Mouse (Mus musculus): ENCODE measurements around the gene Gripap1. TPM values are rescaled to one million over a fixed set of nuclear protein-coding genes. Genes with fewer than 3 reads are reported as not detected.

Gripap1 gene
- total and polyA plus RNA-seq, 2 experiments from 2014 or later = 2.4 to 19.3 TPM

GRCm38 (mm10) chrX:7865343-7865742 is 75.8 kb downstream of the Gripap1 start:
- WGBS = 56% methylated on average over 2 of the region's 2 CpGs
- Histone ChIP-seq H3K9me3 (replicated peaks; ENCODE audit: control insufficient read depth, low read length) (no peaks in the 10 kb centered on the region), H3K4me1 (ENCODE audit: control insufficient read depth, insufficient read depth) (no peaks in the 10 kb centered on the region), H3K36me3 (replicated peaks; ENCODE audit: control insufficient read depth, insufficient read depth, low read length) (peaks cover 12% of the 10 kb centered on the region), H3K4me2 (ENCODE audit: low read depth, low read length) (no peak overlapping the region), H3K9ac (replicated peaks; ENCODE audit: low read depth, low read length) (no peak overlapping the region), H3K4me3 (ENCODE audit: low read depth, low read length) (no peak overlapping the region), H3K27me3 (ENCODE audit: control insufficient read depth, insufficient read depth, low read length) (no peaks in the 10 kb centered on the region), H3K27ac (ENCODE audit: low read depth) (no peak overlapping the region)
- TF ChIP-seq CTCF (IDR thresholded peaks at IDR 0.05; ENCODE audit: low read depth) (no peak), EP300 (IDR thresholded peaks at IDR 0.05; ENCODE audit: low read depth) (no peak)
- ATAC-seq (ENCODE audit: insufficient read depth, low read depth) (no peak), DNase-seq (ENCODE audit: low spot score) (no peak)

- DNase-seq (ENCODE audit: low spot score) = no peak
- Histone ChIP-seq H3K9me3 (replicated peaks; ENCODE audit: control insufficient read depth, low read length) (no peaks in the 10 kb centered on the region), H3K36me3 (replicated peaks; ENCODE audit: control insufficient read depth, insufficient read depth, low read length) (peaks cover 12% of the 10 kb centered on the region), H3K27me3 (ENCODE audit: control insufficient read depth, insufficient read depth, low read length) (no peaks in the 10 kb centered on the region), H3K4me3 (ENCODE audit: low read depth, low read length) (no peak overlapping the region), H3K4me2 (ENCODE audit: low read depth, low read length) (no peak overlapping the region), H3K9ac (replicated peaks; ENCODE audit: low read depth, low read length) (no peak overlapping the region), H3K4me1 (ENCODE audit: control insufficient read depth, insufficient read depth) (no peaks in the 10 kb centered on the region), H3K27ac (ENCODE audit: low read depth) (no peak overlapping the region)
- 68% methylated on average over 2 of the region's 2 CpGs for WGBS
- no peak for ATAC-seq (ENCODE audit: insufficient read depth, low read depth)
- TF ChIP-seq CTCF (IDR thresholded peaks at IDR 0.05; ENCODE audit: low read depth) (no peak), EP300 (IDR thresholded peaks at IDR 0.05; ENCODE audit: low read depth) (no peak)
Measured at GRCm38 (mm10) chrX:7865786-7866185, 76.2 kb downstream of the Gripap1 start.

GRCm38 (mm10) chrX:7867141-7867540 is 77.6 kb downstream of the Gripap1 start:
- Histone ChIP-seq H3K27me3 (ENCODE audit: control insufficient read depth, insufficient read depth, low read length) (no peaks in the 10 kb centered on the region), H3K36me3 (replicated peaks; ENCODE audit: control insufficient read depth, insufficient read depth, low read length) (peaks cover 20% of the 10 kb centered on the region), H3K9me3 (replicated peaks; ENCODE audit: control insufficient read depth, low read length) (no peaks in the 10 kb centered on the region), H3K27ac (ENCODE audit: low read depth) (no peak overlapping the region), H3K4me2 (ENCODE audit: low read depth, low read length) (no peak overlapping the region), H3K4me1 (ENCODE audit: control insufficient read depth, insufficient read depth) (no peaks in the 10 kb centered on the region), H3K4me3 (ENCODE audit: low read depth, low read length) (no peak overlapping the region), H3K9ac (replicated peaks; ENCODE audit: low read depth, low read length) (no peak overlapping the region)
- TF ChIP-seq EP300 (IDR thresholded peaks at IDR 0.05; ENCODE audit: low read depth) = no peak
- no peak for TF ChIP-seq CTCF (IDR thresholded peaks at IDR 0.05; ENCODE audit: low read depth)
- 93% methylated on average over 1 of the region's 1 CpGs for WGBS
- no peak for DNase-seq (ENCODE audit: low spot score)
- no peak for ATAC-seq (ENCODE audit: insufficient read depth, low read depth)

GRCm38 (mm10) chrX:7868506-7868905 is 78.9 kb downstream of the Gripap1 start:
- WGBS = 54% methylated on average over 2 of the region's 2 CpGs
- Histone ChIP-seq H3K9me3 (replicated peaks; ENCODE audit: control insufficient read depth, low read length) (no peaks in the 10 kb centered on the region), H3K9ac (replicated peaks; ENCODE audit: low read depth, low read length) (no peak overlapping the region), H3K36me3 (replicated peaks; ENCODE audit: control insufficient read depth, insufficient read depth, low read length) (peaks cover 21% of the 10 kb centered on the region), H3K27ac (ENCODE audit: low read depth) (no peak overlapping the region), H3K4me1 (ENCODE audit: control insufficient read depth, insufficient read depth) (no peaks in the 10 kb centered on the region), H3K4me2 (ENCODE audit: low read depth, low read length) (no peak overlapping the region), H3K4me3 (ENCODE audit: low read depth, low read length) (no peak overlapping the region), H3K27me3 (ENCODE audit: control insufficient read depth, insufficient read depth, low read length) (no peaks in the 10 kb centered on the region)
- no peak for TF ChIP-seq EP300 (IDR thresholded peaks at IDR 0.05; ENCODE audit: low read depth)
- TF ChIP-seq CTCF (IDR thresholded peaks at IDR 0.05; ENCODE audit: low read depth) = no peak
- DNase-seq (ENCODE audit: low spot score) = no peak
- no peak for ATAC-seq (ENCODE audit: insufficient read depth, low read depth)

GRCm38 (mm10) chrX:7869826-7870225 is 80.3 kb downstream of the Gripap1 start:
- no peak overlapping the region for H3K4me2 ChIP-seq (ENCODE audit: low read depth, low read length)
- 52% methylated on average over 3 of the region's 3 CpGs for WGBS
- no peak for TF ChIP-seq CTCF (IDR thresholded peaks at IDR 0.05; ENCODE audit: low read depth)
- TF ChIP-seq EP300 (IDR thresholded peaks at IDR 0.05; ENCODE audit: low read depth) = no peak
- DNase-seq (ENCODE audit: low spot score) (no peak), ATAC-seq (ENCODE audit: insufficient read depth, low read depth) (no peak)
- H3K4me1 ChIP-seq (ENCODE audit: control insufficient read depth, insufficient read depth) = no peaks in the 10 kb centered on the region
- H3K9me3 ChIP-seq (replicated peaks; ENCODE audit: control insufficient read depth, low read length) = no peaks in the 10 kb centered on the region
- no peaks in the 10 kb centered on the region for H3K27me3 ChIP-seq (ENCODE audit: control insufficient read depth, insufficient read depth, low read length)
- H3K4me3 ChIP-seq (ENCODE audit: low read depth, low read length) = no peak overlapping the region
- no peak overlapping the region for H3K27ac ChIP-seq (ENCODE audit: low read depth)
- no peak overlapping the region for H3K9ac ChIP-seq (replicated peaks; ENCODE audit: low read depth, low read length)
- H3K36me3 ChIP-seq (replicated peaks; ENCODE audit: control insufficient read depth, insufficient read depth, low read length) = peaks cover 33% of the 10 kb centered on the region

MicroRNAs within 50 kb of the gene (microRNA counts, 519-probe panel; counts per million panel counts)
- microRNA mmu-miR-1198 = 2,320 counts per million, percentile 22 among the panel's probes with 10 or more counts

Small RNA genes within 50 kb of the gene (microRNA-seq; reads per million reads assigned to microRNA genes)
- gene Mir1198 = 28.9 reads per million, percentile 41 among the genes with 10 or more reads in this experiment

Other genes with a start within 250 kb of the Gripap1 start
- not detected in 2 replicates for gene Foxp3, start 216.1 kb upstream of the Gripap1 start, total RNA-seq (2014; rRNA removed; ENCODE audit: low replicate concordance)
- gene Foxp3, start 216.1 kb upstream of the Gripap1 start, polyA plus RNA-seq (2015; fragmentation: Nextera tagmentation; extraction: Ambion mirVana) = not detected in 2 replicates
- 3.5 and 6.5 TPM in 2 replicates for gene Ppp1r3f, start 215.5 kb upstream of the Gripap1 start, total RNA-seq (2014; rRNA removed; ENCODE audit: low replicate concordance)
- 0.99 and 1.5 TPM in 2 replicates for gene Ppp1r3f, start 215.5 kb upstream of the Gripap1 start, polyA plus RNA-seq (2015; fragmentation: Nextera tagmentation; extraction: Ambion mirVana)
- gene Ccdc22, start 184.2 kb upstream of the Gripap1 start, total RNA-seq (2014; rRNA removed; ENCODE audit: low replicate concordance) = 25.6 and 27.8 TPM in 2 replicates
- gene Ccdc22, start 184.2 kb upstream of the Gripap1 start, polyA plus RNA-seq (2015; fragmentation: Nextera tagmentation; extraction: Ambion mirVana) = 12.5 and 13.9 TPM in 2 replicates
- gene Cacna1f, start 182.7 kb upstream of the Gripap1 start, total RNA-seq (2014; rRNA removed; ENCODE audit: low replicate concordance) = 0.12 TPM in 1 of 2 replicates, not detected in the other
- not detected in 2 replicates for gene Cacna1f, start 182.7 kb upstream of the Gripap1 start, polyA plus RNA-seq (2015; fragmentation: Nextera tagmentation; extraction: Ambion mirVana)
- 1.6 TPM in 1 of 2 replicates, not detected in the other for gene Syp, start 151.3 kb upstream of the Gripap1 start, total RNA-seq (2014; rRNA removed; ENCODE audit: low replicate concordance)
- gene Syp, start 151.3 kb upstream of the Gripap1 start, polyA plus RNA-seq (2015; fragmentation: Nextera tagmentation; extraction: Ambion mirVana) = 0.27 and 0.51 TPM in 2 replicates
- gene Prickle3, start 132.5 kb upstream of the Gripap1 start, total RNA-seq (2014; rRNA removed; ENCODE audit: low replicate concordance) = 9.2 and 15.7 TPM in 2 replicates
- 7.9 and 8.1 TPM in 2 replicates for gene Prickle3, start 132.5 kb upstream of the Gripap1 start, polyA plus RNA-seq (2015; fragmentation: Nextera tagmentation; extraction: Ambion mirVana)
- gene Plp2, start 118.4 kb upstream of the Gripap1 start, total RNA-seq (2014; rRNA removed; ENCODE audit: low replicate concordance) = 134 and 184 TPM in 2 replicates
- gene Plp2, start 118.4 kb upstream of the Gripap1 start, polyA plus RNA-seq (2015; fragmentation: Nextera tagmentation; extraction: Ambion mirVana) = 91.1 and 95.7 TPM in 2 replicates
- gene Magix, start 108.5 kb upstream of the Gripap1 start, total RNA-seq (2014; rRNA removed; ENCODE audit: low replicate concordance) = 1.1 and 2.0 TPM in 2 replicates
- gene Magix, start 108.5 kb upstream of the Gripap1 start, polyA plus RNA-seq (2015; fragmentation: Nextera tagmentation; extraction: Ambion mirVana) = 1.5 and 1.8 TPM in 2 replicates
- 2.8 and 9.9 TPM in 2 replicates for gene Gpkow, start 92.6 kb upstream of the Gripap1 start, total RNA-seq (2014; rRNA removed; ENCODE audit: low replicate concordance)
- 21.3 and 22.7 TPM in 2 replicates for gene Gpkow, start 92.6 kb upstream of the Gripap1 start, polyA plus RNA-seq (2015; fragmentation: Nextera tagmentation; extraction: Ambion mirVana)
- gene Wdr45, start 75.4 kb upstream of the Gripap1 start, total RNA-seq (2014; rRNA removed; ENCODE audit: low replicate concordance) = 24.2 and 52.7 TPM in 2 replicates
- 27.1 and 29.2 TPM in 2 replicates for gene Wdr45, start 75.4 kb upstream of the Gripap1 start, polyA plus RNA-seq (2015; fragmentation: Nextera tagmentation; extraction: Ambion mirVana)
- 3.1 TPM in 1 of 2 replicates, not detected in the other for gene Gm45208, start 67.5 kb upstream of the Gripap1 start, total RNA-seq (2014; rRNA removed; ENCODE audit: low replicate concordance)
- not detected in 2 replicates for gene Gm45208, start 67.5 kb upstream of the Gripap1 start, polyA plus RNA-seq (2015; fragmentation: Nextera tagmentation; extraction: Ambion mirVana)
- 12.6 and 22.6 TPM in 2 replicates for gene Praf2, start 61.3 kb upstream of the Gripap1 start, total RNA-seq (2014; rRNA removed; ENCODE audit: low replicate concordance)
- 11.0 and 13.6 TPM in 2 replicates for gene Praf2, start 61.3 kb upstream of the Gripap1 start, polyA plus RNA-seq (2015; fragmentation: Nextera tagmentation; extraction: Ambion mirVana)
- gene Ccdc120, start 38.9 kb upstream of the Gripap1 start, total RNA-seq (2014; rRNA removed; ENCODE audit: low replicate concordance) = 0.92 and 5.8 TPM in 2 replicates
- gene Ccdc120, start 38.9 kb upstream of the Gripap1 start, polyA plus RNA-seq (2015; fragmentation: Nextera tagmentation; extraction: Ambion mirVana) = 1.8 and 2.2 TPM in 2 replicates
- 8.4 and 17.3 TPM in 2 replicates for gene Tfe3, start 27.2 kb upstream of the Gripap1 start, total RNA-seq (2014; rRNA removed; ENCODE audit: low replicate concordance)
- 11.5 and 11.6 TPM in 2 replicates for gene Tfe3, start 27.2 kb upstream of the Gripap1 start, polyA plus RNA-seq (2015; fragmentation: Nextera tagmentation; extraction: Ambion mirVana)
- 0.08 and 0.23 TPM in 2 replicates for gene Kcnd1, start 32.5 kb downstream of the Gripap1 start, total RNA-seq (2014; rRNA removed; ENCODE audit: low replicate concordance)
- 0.20 and 0.22 TPM in 2 replicates for gene Kcnd1, start 32.5 kb downstream of the Gripap1 start, polyA plus RNA-seq (2015; fragmentation: Nextera tagmentation; extraction: Ambion mirVana)
- gene Otud5, start 51.6 kb downstream of the Gripap1 start, total RNA-seq (2014; rRNA removed; ENCODE audit: low replicate concordance) = 25.7 and 38.0 TPM in 2 replicates
- 14.4 and 16.2 TPM in 2 replicates for gene Otud5, start 51.6 kb downstream of the Gripap1 start, polyA plus RNA-seq (2015; fragmentation: Nextera tagmentation; extraction: Ambion mirVana)
- gene Pim2, start 88.5 kb downstream of the Gripap1 start, total RNA-seq (2014; rRNA removed; ENCODE audit: low replicate concordance) = 3.1 and 15.9 TPM in 2 replicates
- gene Pim2, start 88.5 kb downstream of the Gripap1 start, polyA plus RNA-seq (2015; fragmentation: Nextera tagmentation; extraction: Ambion mirVana) = 2.3 and 2.4 TPM in 2 replicates
- 19.7 and 30.8 TPM in 2 replicates for gene Slc35a2, start 94.3 kb downstream of the Gripap1 start, total RNA-seq (2014; rRNA removed; ENCODE audit: low replicate concordance)
- 19.3 and 20.9 TPM in 2 replicates for gene Slc35a2, start 94.3 kb downstream of the Gripap1 start, polyA plus RNA-seq (2015; fragmentation: Nextera tagmentation; extraction: Ambion mirVana)
- gene Pqbp1, start 109.5 kb downstream of the Gripap1 start, total RNA-seq (2014; rRNA removed; ENCODE audit: low replicate concordance) = 44.5 and 63.0 TPM in 2 replicates
- gene Pqbp1, start 109.5 kb downstream of the Gripap1 start, polyA plus RNA-seq (2015; fragmentation: Nextera tagmentation; extraction: Ambion mirVana) = 55.6 and 57.6 TPM in 2 replicates
- 37.7 and 46.4 TPM in 2 replicates for gene Timm17b, start 109.6 kb downstream of the Gripap1 start, total RNA-seq (2014; rRNA removed; ENCODE audit: low replicate concordance)
- 91.3 and 99.7 TPM in 2 replicates for gene Timm17b, start 109.6 kb downstream of the Gripap1 start, polyA plus RNA-seq (2015; fragmentation: Nextera tagmentation; extraction: Ambion mirVana)
- gene Gm10491, start 118.1 kb downstream of the Gripap1 start, total RNA-seq (2014; rRNA removed; ENCODE audit: low replicate concordance) = not detected in 2 replicates
- gene Gm10491, start 118.1 kb downstream of the Gripap1 start, polyA plus RNA-seq (2015; fragmentation: Nextera tagmentation; extraction: Ambion mirVana) = not detected in 2 replicates
- not detected in 2 replicates for gene Gm10490, start 119.8 kb downstream of the Gripap1 start, total RNA-seq (2014; rRNA removed; ENCODE audit: low replicate concordance)
- gene Gm10490, start 119.8 kb downstream of the Gripap1 start, polyA plus RNA-seq (2015; fragmentation: Nextera tagmentation; extraction: Ambion mirVana) = not detected in 2 replicates
- not detected in 2 replicates for gene Pcsk1n, start 130.1 kb downstream of the Gripap1 start, total RNA-seq (2014; rRNA removed; ENCODE audit: low replicate concordance)
- 0.05 and 0.33 TPM in 2 replicates for gene Pcsk1n, start 130.1 kb downstream of the Gripap1 start, polyA plus RNA-seq (2015; fragmentation: Nextera tagmentation; extraction: Ambion mirVana)
- not detected in 2 replicates for gene Eras, start 138.8 kb downstream of the Gripap1 start, total RNA-seq (2014; rRNA removed; ENCODE audit: low replicate concordance)
- not detected in 2 replicates for gene Eras, start 138.8 kb downstream of the Gripap1 start, polyA plus RNA-seq (2015; fragmentation: Nextera tagmentation; extraction: Ambion mirVana)
- gene Hdac6, start 158.1 kb downstream of the Gripap1 start, total RNA-seq (2014; rRNA removed; ENCODE audit: low replicate concordance) = 28.6 and 37.2 TPM in 2 replicates
- gene Hdac6, start 158.1 kb downstream of the Gripap1 start, polyA plus RNA-seq (2015; fragmentation: Nextera tagmentation; extraction: Ambion mirVana) = 16.2 and 18.4 TPM in 2 replicates
- gene Gata1, start 188.3 kb downstream of the Gripap1 start, total RNA-seq (2014; rRNA removed; ENCODE audit: low replicate concordance) = 0.19 TPM in 1 of 2 replicates, not detected in the other
- gene Gata1, start 188.3 kb downstream of the Gripap1 start, polyA plus RNA-seq (2015; fragmentation: Nextera tagmentation; extraction: Ambion mirVana) = 0.14 and 0.20 TPM in 2 replicates
- not detected in 2 replicates for gene Glod5, start 228.7 kb downstream of the Gripap1 start, total RNA-seq (2014; rRNA removed; ENCODE audit: low replicate concordance)
- gene Glod5, start 228.7 kb downstream of the Gripap1 start, polyA plus RNA-seq (2015; fragmentation: Nextera tagmentation; extraction: Ambion mirVana) = 0.55 TPM in 2 replicates